Mouse (Mus musculus) brown adipose tissue, adult 24 weeks (tissue): ENCODE measurements around the gene Etnk1. TPM values are rescaled to one million over a fixed set of nuclear protein-coding genes. Genes with fewer than 3 reads are reported as not detected.

Experiments used
- H3K27ac ChIP-seq: fragments of 200-500 bp; replicated peaks from 2 replicates; pipeline ENCODE4 v1.5.1; 2012; ENCODE audit warnings: low read depth, mild to moderate bottlenecking, low read length
- H3K4me1 ChIP-seq: fragments of 200-500 bp; 2 replicates; pipeline ENCODE4 v1.6.1; 2012; ENCODE audit warnings: low read length, mixed read lengths; ENCODE audit not compliant: control insufficient read depth, insufficient read depth, insufficient read length
- H3K4me3 ChIP-seq: fragments of 200-500 bp; 2 replicates; pipeline ENCODE4 v1.5.1; 2012; ENCODE audit warnings: low read depth, mild to moderate bottlenecking, low read length, moderate library complexity; ENCODE audit not compliant: insufficient read depth
- polyA plus RNA-seq: library from polyadenylated mRNA; stranded (reverse); fragments of >200 nt; gene quantifications from 2 replicates; pipeline ENCODE4 v1.2.4, GENCODE M21; 2012; ENCODE audit not compliant: missing spikeins, insufficient read depth, insufficient read length

The Etnk1 gene
- polyA plus RNA-seq, 1 experiment = 23.8 TPM

- Histone ChIP-seq H3K27ac (no peak overlapping the region), H3K4me3 (no peak overlapping the region), H3K4me1 (no peaks in the 10 kb centered on the region; the same call in 1 of the 2 replicates)
These were observed 31.4 kb downstream of the Etnk1 start for GRCm38 (mm10) chr6:143198421-143198820.

- H3K27ac ChIP-seq = no peak overlapping the region
- no peak overlapping the region for H3K4me3 ChIP-seq
- H3K4me1 ChIP-seq = no peaks in the 10 kb centered on the region
These were observed 36.1 kb downstream of the Etnk1 start for GRCm38 (mm10) chr6:143203097-143203496.

GRCm38 (mm10) chr6:143208880-143209279 is 41.9 kb downstream of the Etnk1 start:
- H3K4me3 ChIP-seq = no peak overlapping the region
- H3K4me1 ChIP-seq = no peaks in the 10 kb centered on the region
- H3K27ac ChIP-seq = no peak overlapping the region

GRCm38 (mm10) chr6:143212766-143213165 is 45.7 kb downstream of the Etnk1 start:
- Histone ChIP-seq H3K4me3 (no peak overlapping the region), H3K4me1 (no peaks in the 10 kb centered on the region), H3K27ac (no peak overlapping the region)

GRCm38 (mm10) chr6:143213461-143213860 is 46.4 kb downstream of the Etnk1 start:
- no peak overlapping the region for H3K4me3 ChIP-seq
- H3K27ac ChIP-seq = no peak overlapping the region
- H3K4me1 ChIP-seq = no peaks in the 10 kb centered on the region

GRCm38 (mm10) chr6:143216221-143216620 is 49.2 kb downstream of the Etnk1 start:
- Histone ChIP-seq H3K27ac (no peak overlapping the region), H3K4me3 (no peak overlapping the region), H3K4me1 (no peaks in the 10 kb centered on the region)

- Histone ChIP-seq H3K4me1 (no peaks in the 10 kb centered on the region), H3K27ac (no peak overlapping the region), H3K4me3 (no peak overlapping the region)
These were observed 52.3 kb downstream of the Etnk1 start for GRCm38 (mm10) chr6:143219347-143219746.

GRCm38 (mm10) chr6:143221245-143221644 is 54.2 kb downstream of the Etnk1 start:
- no peak overlapping the region for H3K27ac ChIP-seq
- no peaks in the 10 kb centered on the region for H3K4me1 ChIP-seq
- no peak overlapping the region for H3K4me3 ChIP-seq

- Histone ChIP-seq H3K4me3 (no peak overlapping the region), H3K27ac (no peak overlapping the region), H3K4me1 (no peaks in the 10 kb centered on the region)
These were observed 57.0 kb downstream of the Etnk1 start for GRCm38 (mm10) chr6:143224057-143224456.

GRCm38 (mm10) chr6:143224885-143225284 is 57.9 kb downstream of the Etnk1 start:
- no peak overlapping the region for H3K27ac ChIP-seq
- H3K4me1 ChIP-seq = no peaks in the 10 kb centered on the region
- no peak overlapping the region for H3K4me3 ChIP-seq

- no peak overlapping the region for H3K27ac ChIP-seq
- H3K4me3 ChIP-seq = no peak overlapping the region
- H3K4me1 ChIP-seq = no peaks in the 10 kb centered on the region
These were observed 61.7 kb downstream of the Etnk1 start for GRCm38 (mm10) chr6:143228696-143229095.

GRCm38 (mm10) chr6:143229906-143230305 is 62.9 kb downstream of the Etnk1 start:
- Histone ChIP-seq H3K27ac (no peak overlapping the region), H3K4me1 (no peaks in the 10 kb centered on the region), H3K4me3 (no peak overlapping the region)

GRCm38 (mm10) chr6:143230888-143231287 is 63.9 kb downstream of the Etnk1 start:
- H3K27ac ChIP-seq = no peak overlapping the region; the same call in 1 of the 2 replicates

GRCm38 (mm10) chr6:143232718-143233117 is 65.7 kb downstream of the Etnk1 start:
- no peaks in the 10 kb centered on the region for H3K4me1 ChIP-seq
- H3K4me3 ChIP-seq = no peak overlapping the region
- H3K27ac ChIP-seq = no peak overlapping the region

More at GRCm38 (mm10) chr6:143230888-143231287, 63.9 kb downstream of the Etnk1 start:
- no peaks in the 10 kb centered on the region for H3K4me1 ChIP-seq
- H3K4me3 ChIP-seq = no peak overlapping the region

- Histone ChIP-seq H3K4me1 (no peaks in the 10 kb centered on the region), H3K27ac (no peak overlapping the region), H3K4me3 (no peak overlapping the region)
These were observed 67.8 kb downstream of the Etnk1 start for GRCm38 (mm10) chr6:143234868-143235267.

GRCm38 (mm10) chr6:143239362-143240074 is 72.5 kb downstream of the Etnk1 start:
- Histone ChIP-seq H3K27ac (no peak overlapping the region), H3K4me3 (no peak overlapping the region), H3K4me1 (no peaks in the 10 kb centered on the region)
